Comparison of ENCODE assay signal across 1 mouse cellular context in genomic region chr7:110246526-110246925, GRCm38 (mm10).
A peak's percentile ranks its signal among the peaks of the same experiment; 100 is the strongest.
TF ChIP-seq lines count a peak whose summit lies in the region.

No protein-coding gene starts in this region.

TF ChIP-seq in CH12.LX, 34 proteins besides CTCF, POLR2A, EP300 and RAD21:
- no peak for TF ChIP-seq ZMIZ1 (IDR thresholded peaks at IDR 0.05; ENCODE audit: low read depth, low read length)
- TF ChIP-seq BHLHE40 (IDR thresholded peaks at IDR 0.05; ENCODE audit: low read depth, low read length): peak; percentile 36; the same call in 1 of the 2 replicates
- peak; percentile 49; the same call in 1 of the 2 replicates for TF ChIP-seq SIN3A (IDR thresholded peaks at IDR 0.05; ENCODE audit: low read length)
